Mouse (Mus musculus): ENCODE results near the gene Igdcc4. TPM values are rescaled to one million over a fixed set of nuclear protein-coding genes. Genes with fewer than 3 reads are reported as not detected.

The Igdcc4 gene
- 2.6 TPM for polyA plus RNA-seq (2014; fragmentation: Illumina TruSeq; extraction: RNeasy Lipid Tissue Mini Kit (QIAGEN cat#74804); ENCODE audit: low read depth, low replicate concordance)

GRCm38 (mm10) chr9:65100991-65101685, at the start of gene Igdcc4:
Igdcc4 (plus strand) TSS chr9:65101486.

GRCm38 (mm10) chr9:65140936-65141305, 39.6 kb downstream of the Igdcc4 start, which contains the start of gene Igdcc3:
Igdcc3 (plus strand) TSS chr9:65141189.

Other genes with a start within 250 kb of the Igdcc4 start
- 0.05 TPM for gene Slc24a1, start 149.9 kb upstream of the Igdcc4 start, polyA plus RNA-seq (2014; fragmentation: Illumina TruSeq; extraction: RNeasy Lipid Tissue Mini Kit (QIAGEN cat#74804); ENCODE audit: low read depth, low replicate concordance)
- 17.3 TPM for gene Ints14, start 140.6 kb upstream of the Igdcc4 start, polyA plus RNA-seq (2014; fragmentation: Illumina TruSeq; extraction: RNeasy Lipid Tissue Mini Kit (QIAGEN cat#74804); ENCODE audit: low read depth, low replicate concordance)
- 49.9 TPM for gene Hacd3, start 79.8 kb upstream of the Igdcc4 start, polyA plus RNA-seq (2014; fragmentation: Illumina TruSeq; extraction: RNeasy Lipid Tissue Mini Kit (QIAGEN cat#74804); ENCODE audit: low read depth, low replicate concordance)
- gene Dpp8, start 69.1 kb upstream of the Igdcc4 start, polyA plus RNA-seq (2014; fragmentation: Illumina TruSeq; extraction: RNeasy Lipid Tissue Mini Kit (QIAGEN cat#74804); ENCODE audit: low read depth, low replicate concordance), result 51.4 TPM
- gene Igdcc3, start 39.7 kb downstream of the Igdcc4 start, polyA plus RNA-seq (2014; fragmentation: Illumina TruSeq; extraction: RNeasy Lipid Tissue Mini Kit (QIAGEN cat#74804); ENCODE audit: low read depth, low replicate concordance), result 0.51 TPM
- 17.0 TPM for gene Parp16, start 93.9 kb downstream of the Igdcc4 start, polyA plus RNA-seq (2014; fragmentation: Illumina TruSeq; extraction: RNeasy Lipid Tissue Mini Kit (QIAGEN cat#74804); ENCODE audit: low read depth, low replicate concordance)
- 44.2 TPM for gene Cilp, start 163.7 kb downstream of the Igdcc4 start, polyA plus RNA-seq (2014; fragmentation: Illumina TruSeq; extraction: RNeasy Lipid Tissue Mini Kit (QIAGEN cat#74804); ENCODE audit: low read depth, low replicate concordance)
- 40.4 TPM for gene Clpx, start 192.8 kb downstream of the Igdcc4 start, polyA plus RNA-seq (2014; fragmentation: Illumina TruSeq; extraction: RNeasy Lipid Tissue Mini Kit (QIAGEN cat#74804); ENCODE audit: low read depth, low replicate concordance)
- gene Pdcd7, start 244.6 kb downstream of the Igdcc4 start, polyA plus RNA-seq (2014; fragmentation: Illumina TruSeq; extraction: RNeasy Lipid Tissue Mini Kit (QIAGEN cat#74804); ENCODE audit: low read depth, low replicate concordance), result 11.8 TPM

Measured in adipose tissue, adult 10 weeks (tissue).